Mouse (Mus musculus) MN1 (cell line): ENCODE measurements at regions not wholly inside any gene's neighbourhood (a gene's known extent, or its start where the extent isn't known, plus 50 kb on each side); places are given as distances from the start of the nearest gene placed in this dataset.

Experiments
- DNase-seq: peaks from one replicate; pipeline ENCODE4 v3.0.0-alpha.2; 2016; ENCODE audit warnings: low spot score

- DNase-seq = no peak
Observed at GRCm38 (mm10) chr3:31394533-31394932, 84.4 kb upstream of the Slc7a14 start.

- no peak for DNase-seq
Observed at GRCm38 (mm10) chr3:31389955-31390354, 79.8 kb upstream of the Slc7a14 start.

- peak; percentile 30 for DNase-seq
Observed at GRCm38 (mm10) chr3:31375678-31376077, 65.5 kb upstream of the Slc7a14 start.

GRCm38 (mm10) chr3:31374061-31374460, 63.9 kb upstream of the Slc7a14 start:
- peak; percentile 53 for DNase-seq

DNA sequence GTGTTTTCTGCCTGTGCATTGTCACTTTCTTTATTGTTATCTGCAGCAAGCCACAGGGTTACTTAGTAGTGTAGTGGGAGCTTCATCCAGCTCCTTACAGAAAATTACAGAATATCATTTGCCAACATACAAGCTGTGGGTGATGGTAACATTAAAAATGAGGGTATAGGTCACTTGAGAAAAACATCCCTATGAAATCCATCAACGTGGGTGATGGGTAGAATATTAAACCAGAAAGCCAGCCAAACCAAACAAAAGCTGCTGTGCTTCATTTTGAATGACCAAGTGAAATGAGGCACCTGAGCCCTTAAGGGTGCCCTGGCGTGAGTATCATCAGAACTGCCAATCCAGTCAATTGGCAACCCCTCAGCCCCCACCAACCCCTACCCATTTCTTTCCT, 58.1 kb upstream of the Slc7a14 start:
- no peak for DNase-seq
